Mouse (Mus musculus): ENCODE results near the gene Nr5a2.

DNA sequence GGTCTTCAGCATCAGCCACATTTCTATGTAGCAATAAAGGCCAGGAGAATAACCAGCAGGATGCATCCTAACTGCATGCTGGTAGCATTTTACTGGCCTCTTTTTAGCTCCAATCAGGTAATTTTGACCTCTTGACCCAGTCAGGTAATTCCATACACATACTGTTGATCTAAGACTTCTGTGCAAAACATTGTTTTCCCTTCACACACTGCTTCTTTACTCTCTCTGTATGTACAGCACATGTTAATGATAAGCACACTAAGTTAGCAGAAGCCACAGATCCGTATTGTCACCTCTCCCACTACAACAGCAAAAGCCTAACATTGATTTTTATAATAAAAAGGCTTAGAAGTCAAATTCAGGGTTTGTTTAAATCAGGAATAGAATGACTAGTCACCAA, 21.0 kb downstream of the Nr5a2 start:
- TF ChIP-seq CTCF (IDR thresholded peaks at IDR 0.05; ENCODE audit: low read depth, low read length) (no peak), POLR2A (IDR thresholded peaks at IDR 0.05; ENCODE audit: insufficient read depth, low read length) (no peak)
